Mouse (Mus musculus): Measurements from ENCODE around the gene Tmed2. TPM values are rescaled to one million over a fixed set of nuclear protein-coding genes. Genes with fewer than 3 reads are reported as not detected.
"Not testable (repeated sequence)": the region's sequence is repeated elsewhere in the genome, so short reads cannot be mapped to it uniquely, and the experiment has no call there.

Gene Tmed2
- polyA plus RNA-seq, 1 experiment from 2014 or later = 367 TPM

DNA sequence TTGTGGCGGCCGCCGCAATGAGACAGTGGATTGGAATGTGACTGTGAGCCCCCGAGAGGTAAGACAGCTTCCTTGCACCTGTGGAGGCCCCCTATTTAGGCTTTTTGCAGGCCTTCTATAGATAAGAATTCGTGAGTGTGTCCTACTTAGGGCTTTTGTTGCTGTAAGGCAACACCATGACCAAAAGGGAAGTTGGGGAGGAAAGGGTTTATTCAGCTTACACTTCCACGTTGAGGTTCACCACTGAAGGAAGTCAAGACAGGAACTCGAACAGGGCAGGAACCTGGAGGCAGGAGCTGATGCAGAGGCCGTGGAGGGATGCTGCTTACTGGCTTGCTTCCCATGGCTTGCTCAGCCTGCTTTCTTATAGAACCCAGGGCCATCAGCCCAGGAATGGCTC is 59.2 kb downstream of the Tmed2 start:
- H3K27ac ChIP-seq; H3K27me3 ChIP-seq; H3K9me3 ChIP-seq; ATAC-seq (ENCODE audit: low FRiP score): not testable (repeated sequence)
- H3K9ac ChIP-seq = 0 out of 2 replicates have a peak overlapping the region, but pooled peaks have one; percentile 83
- peaks cover 19% of the 10 kb centered on the region for H3K4me1 ChIP-seq (replicated peaks)
- H3K36me3 ChIP-seq = peaks cover 53% of the 10 kb centered on the region
- peak overlapping the region; percentile 90 for H3K4me3 ChIP-seq
- WGBS = 65% methylated on average over 8 of the region's 8 CpGs
- peak overlapping the region; percentile 98 for H3K4me2 ChIP-seq

Other genes with a start within 250 kb of the Tmed2 start
- 14.0 and 14.3 TPM in 2 replicates for gene Mphosph9, start 212.7 kb upstream of the Tmed2 start, polyA plus RNA-seq (2015; fragmentation: Nextera tagmentation; extraction: Ambion mirVana)
- 15.5 and 16.2 TPM in 2 replicates for gene 2810006K23Rik, start 212.6 kb upstream of the Tmed2 start, polyA plus RNA-seq (2015; fragmentation: Nextera tagmentation; extraction: Ambion mirVana)
- 67.9 and 68.6 TPM in 2 replicates for gene Cdk2ap1, start 177.6 kb upstream of the Tmed2 start, polyA plus RNA-seq (2015; fragmentation: Nextera tagmentation; extraction: Ambion mirVana)
- 108 and 115 TPM in 2 replicates for gene Sbno1, start 114.7 kb upstream of the Tmed2 start, polyA plus RNA-seq (2015; fragmentation: Nextera tagmentation; extraction: Ambion mirVana)
- gene Kmt5a, start 100.8 kb upstream of the Tmed2 start, polyA plus RNA-seq (2015; fragmentation: Nextera tagmentation; extraction: Ambion mirVana) = 18.0 and 20.6 TPM in 2 replicates
- gene Rilpl2, start 62.3 kb upstream of the Tmed2 start, polyA plus RNA-seq (2015; fragmentation: Nextera tagmentation; extraction: Ambion mirVana) = 21.2 and 23.8 TPM in 2 replicates
- 22.5 and 27.5 TPM in 2 replicates for gene Snrnp35, start 57.6 kb upstream of the Tmed2 start, polyA plus RNA-seq (2015; fragmentation: Nextera tagmentation; extraction: Ambion mirVana)
- 11.5 and 12.1 TPM in 2 replicates for gene Rilpl1, start 9.3 kb upstream of the Tmed2 start, polyA plus RNA-seq (2015; fragmentation: Nextera tagmentation; extraction: Ambion mirVana)
- 26.4 and 27.5 TPM in 2 replicates for gene Ddx55, start 12.2 kb downstream of the Tmed2 start, polyA plus RNA-seq (2015; fragmentation: Nextera tagmentation; extraction: Ambion mirVana)
- 65.7 and 72.0 TPM in 2 replicates for gene Eif2b1, start 38.4 kb downstream of the Tmed2 start, polyA plus RNA-seq (2015; fragmentation: Nextera tagmentation; extraction: Ambion mirVana)
- gene Gtf2h3, start 38.4 kb downstream of the Tmed2 start, polyA plus RNA-seq (2015; fragmentation: Nextera tagmentation; extraction: Ambion mirVana) = 50.3 TPM in 2 replicates
- 41.4 and 43.1 TPM in 2 replicates for gene Atp6v0a2, start 87.9 kb downstream of the Tmed2 start, polyA plus RNA-seq (2015; fragmentation: Nextera tagmentation; extraction: Ambion mirVana)
- 0.09 and 0.14 TPM in 2 replicates for gene Dnah10, start 184.4 kb downstream of the Tmed2 start, polyA plus RNA-seq (2015; fragmentation: Nextera tagmentation; extraction: Ambion mirVana)